Mouse (Mus musculus) brain, embryonic 14.5 days (tissue): ENCODE measurements at regions not wholly inside any gene's neighbourhood (a gene's known extent, or its start where the extent isn't known, plus 50 kb on each side); places are given as distances from the start of the nearest gene placed in this dataset.

Experiments used
- CTCF ChIP-seq: fragments of 200-500 bp; IDR thresholded peaks from 2 replicates; pipeline ENCODE4 v1.5.1; 2012; ENCODE audit warnings: inconsistent platforms, mild to moderate bottlenecking, moderate library complexity, borderline replicate concordance; ENCODE audit not compliant: insufficient read depth, insufficient read length; ENCODE audit errors: extremely low read depth
- POLR2A ChIP-seq: fragments of 200-500 bp; IDR thresholded peaks from 2 replicates; pipeline ENCODE4 v1.6.1; 2012; ENCODE audit warnings: mild to moderate bottlenecking, inconsistent platforms, borderline replicate concordance; ENCODE audit not compliant: poor library complexity, insufficient read depth, insufficient read length, severe bottlenecking; ENCODE audit errors: extremely low read depth

DNA sequence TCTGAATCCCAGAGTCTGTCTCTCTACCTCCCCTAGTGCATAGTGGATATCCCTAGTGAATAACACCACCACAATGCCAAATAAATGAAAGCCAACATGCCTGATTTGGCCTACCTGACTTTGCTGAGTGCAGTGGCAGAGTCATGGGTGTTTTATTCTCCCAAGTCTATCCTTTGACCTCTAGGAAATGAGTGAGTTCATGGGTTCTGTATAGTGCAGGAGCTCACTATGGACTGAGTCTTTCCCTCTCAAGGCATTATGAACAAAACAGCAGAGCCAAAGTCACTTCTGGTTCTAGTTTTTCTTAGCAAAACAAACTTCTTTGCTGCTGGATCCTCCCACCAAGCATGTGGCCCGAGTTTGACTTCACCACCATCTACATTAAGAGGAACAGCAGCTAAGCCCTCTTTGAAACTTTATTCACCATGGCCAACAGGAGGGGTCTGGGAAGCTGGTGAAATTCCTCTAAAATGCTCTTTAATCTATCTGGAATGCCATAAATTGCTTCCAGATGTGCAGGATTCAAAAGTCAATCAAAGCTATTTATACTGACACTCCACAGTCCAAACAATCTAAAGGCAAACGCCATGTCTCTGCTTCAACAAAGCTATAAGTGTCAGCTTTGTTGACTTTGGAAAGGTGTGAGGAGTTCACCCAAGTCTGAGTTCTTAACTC lies 145.9 kb upstream of the Rarb start:
- TF ChIP-seq POLR2A = no peak
- TF ChIP-seq CTCF = no peak
